Mouse (Mus musculus): ENCODE results near the gene Gabrr3. TPM values are rescaled to one million over a fixed set of nuclear protein-coding genes. Genes with fewer than 3 reads are reported as not detected.

Gabrr3 gene
- total and polyA plus RNA-seq, 3 experiments = not detected

- Histone ChIP-seq H3K4me2 (ENCODE audit: insufficient read depth, low read depth, poor library complexity, severe bottlenecking) (no peak overlapping the region), H3K27ac (ENCODE audit: insufficient read depth, low read depth) (no peak overlapping the region), H3K9me3 (replicated peaks; ENCODE audit: low read length) (no peaks in the 10 kb centered on the region), H3K79me2 (replicated peaks; ENCODE audit: control insufficient read depth, extremely low read depth, insufficient read depth, poor library complexity, severe bottlenecking) (peaks cover 11% of the 10 kb centered on the region), H3K4me3 (replicated peaks in 1 of 3; ENCODE audit: low read depth in 2 of 3, low read length in 2 of 3, poor library complexity in 1 of 3) (no peak overlapping the region), H3K9ac (ENCODE audit: insufficient read depth, low read depth) (no peak overlapping the region), H3K36me3 (replicated peaks in 1 of 2; ENCODE audit: control insufficient read depth in 1 of 2, insufficient read depth in 1 of 2, low read length in 1 of 2) (peaks cover 57 to 80% of the 10 kb centered on the region in 2 experiments), H3K4me1 (ENCODE audit: control insufficient read depth in 1 of 2, insufficient read depth in 2 of 2) (peaks cover 0 to 33% of the 10 kb centered on the region in 2 experiments; a peak in 2 of 4 replicates), H3K27me3 (replicated peaks) (no peaks in the 10 kb centered on the region)
- dilution Hi-C loops (cut with MboI; ENCODE audit: extremely low pct_ligation_motif_present, extremely low pct_unique_long_range_greater_than_20kb, low sequenced_read_pairs) (no loop called here), in situ Hi-C loops (cut with MboI; ENCODE audit: low pct_ligation_motif_present, low pct_unique_long_range_greater_than_20kb, low sequenced_read_pairs) (loop anchor here (5.0 to 10.0 kb wide), 3 partner anchors 56 to 139 kb away; no protein-coding TSS in a partner anchor)
- no peak for TF ChIP-seq CHD1 (IDR thresholded peaks at IDR 0.05; ENCODE audit: low read depth, low read length)
- no peak for TF ChIP-seq POLR2A (IDR thresholded peaks at IDR 0.05; ENCODE audit: low read depth, low read length)
- TF ChIP-seq SIN3A (IDR thresholded peaks at IDR 0.05; ENCODE audit: low read length) = no peak
- DNase-seq (ENCODE audit: extremely low read depth) = no peak
Measured at GRCm38 (mm10) chr16:59477955-59478354, 70.8 kb downstream of the Gabrr3 start.

GRCm38 (mm10) chr16:59487239-59487638 is 80.1 kb downstream of the Gabrr3 start:
- Histone ChIP-seq H3K4me2 (ENCODE audit: insufficient read depth, low read depth, poor library complexity, severe bottlenecking) (no peak overlapping the region), H3K9ac (ENCODE audit: insufficient read depth, low read depth) (no peak overlapping the region), H3K36me3 (replicated peaks in 1 of 2; ENCODE audit: control insufficient read depth in 1 of 2, insufficient read depth in 1 of 2, low read length in 1 of 2) (peaks cover 65 to 96% of the 10 kb centered on the region in 2 experiments), H3K9me3 (replicated peaks; ENCODE audit: low read length) (no peaks in the 10 kb centered on the region), H3K79me2 (replicated peaks; ENCODE audit: control insufficient read depth, extremely low read depth, insufficient read depth, poor library complexity, severe bottlenecking) (no peaks in the 10 kb centered on the region), H3K27me3 (replicated peaks) (no peaks in the 10 kb centered on the region), H3K4me3 (replicated peaks in 1 of 3; ENCODE audit: low read depth in 2 of 3, low read length in 2 of 3, poor library complexity in 1 of 3) (no peak overlapping the region), H3K4me1 (ENCODE audit: control insufficient read depth in 1 of 2, insufficient read depth in 2 of 2) (peaks cover 14 to 26% of the 10 kb centered on the region in 2 experiments; a peak in 3 of 4 replicates), H3K27ac (ENCODE audit: insufficient read depth, low read depth) (peak overlapping the region; percentile 44)
- in situ Hi-C loops (cut with MboI; ENCODE audit: low pct_ligation_motif_present, low pct_unique_long_range_greater_than_20kb, low sequenced_read_pairs) = no loop called here
- TF ChIP-seq ZKSCAN1 (IDR thresholded peaks at IDR 0.05; ENCODE audit: borderline replicate concordance, low read depth, low read length) (no peak), ELF1 (IDR thresholded peaks at IDR 0.05; ENCODE audit: low read depth, low read length) (0 out of 2 replicates have a peak, but pooled peaks have one; percentile 47), ETS1 (conservative IDR thresholded peaks at IDR 0.05; ENCODE audit: low read depth, low read length) (0 out of 2 replicates have a peak, but pooled peaks have one; percentile 15), TBP (conservative IDR thresholded peaks at IDR 0.05; ENCODE audit: low read depth, low read length) (no peak), USF2 (conservative IDR thresholded peaks at IDR 0.05; ENCODE audit: low read depth, low read length) (no peak)
- dilution Hi-C loops (cut with MboI; ENCODE audit: extremely low pct_ligation_motif_present, extremely low pct_unique_long_range_greater_than_20kb, low sequenced_read_pairs) = no loop called here
- DNase-seq (ENCODE audit: extremely low read depth) = no peak

GRCm38 (mm10) chr16:59487975-59488548 is 80.9 kb downstream of the Gabrr3 start:
- H3K9me3 ChIP-seq (replicated peaks; ENCODE audit: low read length) = no peaks in the 10 kb centered on the region
- H3K4me1 ChIP-seq (ENCODE audit: control insufficient read depth in 1 of 2, insufficient read depth in 2 of 2) = peaks cover 14 to 26% of the 10 kb centered on the region in 2 experiments; a peak in 3 of 4 replicates
- H3K27me3 ChIP-seq (replicated peaks) = no peaks in the 10 kb centered on the region
- no peak for DNase-seq (ENCODE audit: extremely low read depth)
- no peaks in the 10 kb centered on the region for H3K79me2 ChIP-seq (replicated peaks; ENCODE audit: control insufficient read depth, extremely low read depth, insufficient read depth, poor library complexity, severe bottlenecking)
- dilution Hi-C loops (cut with MboI; ENCODE audit: extremely low pct_ligation_motif_present, extremely low pct_unique_long_range_greater_than_20kb, low sequenced_read_pairs) = no loop called here
- in situ Hi-C loops (cut with MboI; ENCODE audit: low pct_ligation_motif_present, low pct_unique_long_range_greater_than_20kb, low sequenced_read_pairs) = no loop called here
- H3K9ac ChIP-seq (ENCODE audit: insufficient read depth, low read depth) = no peak overlapping the region
- no peak overlapping the region for H3K4me2 ChIP-seq (ENCODE audit: insufficient read depth, low read depth, poor library complexity, severe bottlenecking)
- H3K27ac ChIP-seq (ENCODE audit: insufficient read depth, low read depth) = peak overlapping the region; percentile 44; the same call in 1 of the 2 replicates
- no peak overlapping the region for H3K4me3 ChIP-seq (replicated peaks in 1 of 3; ENCODE audit: low read depth in 2 of 3, low read length in 2 of 3, poor library complexity in 1 of 3)
- TF ChIP-seq RCOR1 (conservative IDR thresholded peaks at IDR 0.05; ENCODE audit: low read depth, low read length) (no peak), PAX5 (IDR thresholded peaks at IDR 0.05; ENCODE audit: low read length) (no peak), ZNF384 (IDR thresholded peaks at IDR 0.05; ENCODE audit: low read depth, low read length) (no peak), KAT2A (IDR thresholded peaks at IDR 0.05; ENCODE audit: insufficient replicate concordance, low read length) (no peak), SMC3 (IDR thresholded peaks at IDR 0.05; ENCODE audit: low read depth, low read length) (no peak)
- peaks cover 62 to 96% of the 10 kb centered on the region in 2 experiments for H3K36me3 ChIP-seq (replicated peaks in 1 of 2; ENCODE audit: control insufficient read depth in 1 of 2, insufficient read depth in 1 of 2, low read length in 1 of 2)

Measured in CH12.LX (cell line).